Comparison of ENCODE assay signal across 31 mouse cellular contexts in the genomic region with DNA sequence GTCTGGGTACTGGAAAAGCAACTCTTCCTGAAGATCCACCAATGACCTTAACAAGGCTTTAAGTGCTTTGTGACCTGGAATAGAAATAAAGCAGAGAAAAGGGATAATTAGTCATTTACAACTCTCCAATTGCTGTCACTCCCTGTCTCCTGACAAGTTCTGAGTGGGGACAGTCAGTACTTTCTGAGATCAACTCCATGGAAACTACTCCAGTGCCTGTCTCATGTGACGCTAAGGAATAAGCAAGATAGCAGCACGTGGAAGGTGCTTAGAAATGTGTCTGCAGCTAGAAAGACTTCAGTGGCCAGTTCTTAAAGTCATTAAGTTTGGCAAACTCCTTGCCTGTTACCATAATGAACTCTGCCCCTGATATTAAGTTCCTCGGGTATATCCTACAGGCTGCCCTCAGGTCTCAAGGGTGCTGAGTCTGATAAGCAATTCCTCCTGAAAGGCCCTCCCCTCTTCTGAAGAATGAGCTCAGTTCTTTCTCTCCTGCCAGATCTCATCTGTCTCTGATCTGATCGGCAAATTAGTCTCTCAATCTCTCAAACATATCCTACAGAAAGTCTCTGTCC. TPM values are rescaled to one million over a fixed set of nuclear protein-coding genes. Genes with fewer than 3 reads are reported as not detected.
"Had no signal": no experiment of that assay in that cellular context is flagged by ENCODE, and none has a peak within 500 bp of the region (broad histone marks: within the 10 kb centered on the region; RNA-seq: fewer than 3 reads in every experiment).

No protein-coding gene starts in this region.

- H3K4me3 ChIP-seq: heart, adult 2 months; heart, embryonic 12.5 days; hindbrain, embryonic 10.5 days; hindbrain, embryonic 12.5 days; kidney, embryonic 15.5 days; layer of hippocampus, adult 2 months; left cerebral cortex, adult 2 months; limb, embryonic 10.5 days; limb, embryonic 12.5 days; liver, embryonic 13.5 days had no signal

- H3K9me3 ChIP-seq: heart, embryonic 12.5 days; hindbrain, embryonic 10.5 days; hindbrain, embryonic 12.5 days; kidney, embryonic 15.5 days; limb, embryonic 10.5 days; limb, embryonic 12.5 days; liver, embryonic 13.5 days had no signal

- H3K9ac ChIP-seq: heart, embryonic 12.5 days; hindbrain, embryonic 12.5 days; hindbrain, embryonic 14.5 days; kidney, embryonic 15.5 days; limb, embryonic 12.5 days; liver, embryonic 13.5 days had no signal

- DNase-seq: gastrocnemius, postnatal 14 days; gastrocnemius, postnatal 36 days; heart, adult 2 months; heart, postnatal 10 days; heart, postnatal 4 days; kidney, adult 11 months; kidney, adult 2 months; kidney, adult 9 months; kidney, postnatal 14 days; kidney, postnatal 36 days; liver; liver, embryonic 13.5 days had no signal

- H3K4me1 ChIP-seq: hindbrain, embryonic 10.5 days; kidney, embryonic 15.5 days; limb, embryonic 10.5 days; limb, embryonic 12.5 days had no signal

- ATAC-seq: hindbrain, embryonic 16.5 days; inflammation-experienced regulatory T-cells, adult 6 months had no signal

- H3K27ac ChIP-seq: heart, adult 2 months; hindbrain, embryonic 10.5 days; hindbrain, embryonic 12.5 days; hindbrain, embryonic 14.5 days; kidney, embryonic 15.5 days; kidney, postnatal 0 days; layer of hippocampus, adult 2 months; left cerebral cortex, adult 2 months; limb, embryonic 10.5 days; limb, embryonic 12.5 days; liver, embryonic 13.5 days had no signal

- H3K4me2 ChIP-seq: heart, embryonic 12.5 days; hindbrain, embryonic 12.5 days; hindbrain, embryonic 14.5 days; kidney, embryonic 15.5 days; limb, embryonic 12.5 days; liver, embryonic 11.5 days; liver, embryonic 13.5 days had no signal

- H3K27me3 ChIP-seq: heart, embryonic 12.5 days; hindbrain, embryonic 12.5 days; kidney, embryonic 15.5 days; limb, embryonic 12.5 days; liver, embryonic 13.5 days had no signal

RNA-seq across cellular contexts. Expression of a gene that starts 52.2 kb away (rescaled TPM):
- total RNA-seq: gastrocnemius, adult 18-20 months; gastrocnemius, adult 8-10 months; gastrocnemius, postnatal 14 days; gastrocnemius, postnatal 36 days; heart, adult 2 months; heart, postnatal 10 days; heart, postnatal 25 days; heart, postnatal 4 days; left cerebral cortex, postnatal 36 days had no signal
- polyA plus RNA-seq: heart, adult 2 months; heart, embryonic 14.5 days; heart, embryonic 16.5 days; inflammation-experienced regulatory T-cells, adult 6 months; limb, embryonic 12.5 days had no signal
